Mouse (Mus musculus) bone marrow, adult 2 months (tissue): ENCODE measurements around the gene Ptprs.

ENCODE experiments used
- CTCF ChIP-seq: fragments of 200-500 bp; IDR thresholded peaks from 2 replicates; pipeline ENCODE4 v1.5.1; 2011; ENCODE audit warnings: low read length, control low read depth; ENCODE audit not compliant: control insufficient read depth, insufficient read depth
- POLR2A ChIP-seq: fragments of 200-500 bp; IDR thresholded peaks from 2 replicates; pipeline ENCODE4 v1.6.1; 2011; ENCODE audit warnings: low read depth, mild to moderate bottlenecking, control low read depth, low read length, borderline replicate concordance; ENCODE audit not compliant: control insufficient read depth

- peak; percentile 13; the same call in 1 of the 2 replicates for TF ChIP-seq CTCF
- TF ChIP-seq POLR2A = no peak
These were observed 3.3 kb downstream of the Ptprs start for GRCm38 (mm10) chr17:56472733-56473610.
